Mouse (Mus musculus): ENCODE measurements around the gene Rfxank.

DNA sequence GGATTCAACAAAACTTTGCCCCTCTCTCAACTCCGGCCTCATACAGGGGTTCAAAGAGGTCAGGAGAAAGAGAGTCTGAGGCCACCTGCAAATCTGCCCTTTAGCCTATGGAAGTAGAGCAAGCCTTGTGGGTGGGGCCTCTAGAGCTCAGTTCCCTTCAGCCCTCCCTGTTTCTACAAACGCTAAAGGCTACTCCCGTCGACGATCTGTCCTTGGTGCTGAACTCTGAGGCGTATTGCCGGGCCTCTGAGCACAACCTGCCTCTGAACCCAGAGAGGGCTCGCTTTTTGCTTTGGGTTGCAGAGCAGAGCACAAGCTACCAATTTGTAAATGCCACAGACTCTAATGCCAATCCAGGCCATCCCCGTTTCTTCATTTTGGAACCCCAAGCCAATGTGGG, 21.3 kb downstream of the Rfxank start:
- no peak for TF ChIP-seq CTCF (IDR thresholded peaks at IDR 0.05; ENCODE audit: borderline replicate concordance, insufficient read depth, low read depth, low read length)
- TF ChIP-seq POLR2A (IDR thresholded peaks at IDR 0.05; ENCODE audit: borderline replicate concordance, insufficient read depth, low read length), result no peak

All from cerebellum, adult 2 months (tissue).